Mouse (Mus musculus) CD4-positive, CD25-positive, alpha-beta regulatory T cell, adult 4 months (primary cell): ENCODE results near the gene Anks1. TPM values are rescaled to one million over a fixed set of nuclear protein-coding genes. Genes with fewer than 3 reads are reported as not detected.

Source experiments
- ATAC-seq: one replicate; pipeline ENCODE4 v1.8.0; 2017
- polyA plus RNA-seq, 2 experiments: library from polyadenylated mRNA; unstranded; fragments of 100-300 nt; shearing (Covaris generic); gene quantifications; one replicate each; pipeline ENCODE4 v1.2.1; 2017

The Anks1 gene
- polyA plus RNA-seq, 2 experiments from 2014 or later = 3.7 to 4.7 TPM

GRCm38 (mm10) chr17:28101284-28101887 lies 192.3 kb downstream of the Anks1 start:
- no peak for ATAC-seq

DNA sequence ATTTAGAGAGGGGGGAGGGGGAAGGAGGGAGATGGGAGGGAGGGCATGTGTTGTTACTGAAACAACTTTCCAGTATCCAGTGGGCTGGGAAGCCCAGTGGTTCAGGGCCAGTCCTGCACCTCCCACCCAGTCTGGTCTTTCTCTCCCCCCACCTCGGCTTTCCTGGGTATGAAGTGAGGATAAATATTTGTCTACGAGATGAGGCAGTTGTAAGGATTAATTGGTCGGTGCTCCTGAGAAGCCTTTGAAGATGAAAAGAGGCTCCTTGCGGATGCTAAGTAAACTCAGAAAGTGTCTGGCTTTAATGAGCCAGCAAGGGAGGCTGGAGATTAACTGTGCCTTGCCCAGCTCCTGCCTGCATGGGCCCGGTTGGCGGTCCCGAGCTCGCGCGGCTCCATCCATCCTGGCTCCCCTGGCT lies 192.8 kb downstream of the Anks1 start:
- no peak for ATAC-seq

DNA sequence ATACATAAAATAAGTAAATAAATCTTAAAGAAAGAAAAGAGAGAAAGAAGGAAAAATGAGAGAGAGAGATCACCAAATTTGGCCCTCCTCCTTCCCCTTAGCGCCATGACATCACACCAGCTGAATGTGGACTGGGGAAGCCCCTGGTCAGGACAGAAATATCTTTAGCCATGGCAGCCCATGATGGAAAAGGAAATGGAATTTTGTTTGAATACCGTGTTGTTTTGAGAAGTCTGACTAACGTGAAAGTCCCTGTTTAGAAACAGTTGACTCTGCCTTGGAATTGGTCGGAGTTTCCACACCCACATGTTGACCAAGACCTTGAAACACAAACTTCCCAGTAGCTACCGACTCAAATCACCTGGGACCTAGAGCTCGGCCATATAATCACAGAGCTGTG lies 195.3 kb downstream of the Anks1 start:
- no peak for ATAC-seq

- ATAC-seq = no peak
Observed at GRCm38 (mm10) chr17:28106352-28106751, 197.2 kb downstream of the Anks1 start.

GRCm38 (mm10) chr17:28107275-28107674 lies 198.2 kb downstream of the Anks1 start:
- ATAC-seq = no peak

GRCm38 (mm10) chr17:28112266-28112665 lies 203.2 kb downstream of the Anks1 start:
- ATAC-seq = no peak

Other genes with a start within 250 kb of the Anks1 start
- gene Spdef, start 180.4 kb upstream of the Anks1 start, polyA plus RNA-seq = not detected
- gene D17Wsu92e, start 88.7 kb upstream of the Anks1 start, polyA plus RNA-seq = 10 to 100 TPM; 14.6 to 14.9 TPM
- gene Snrpc, start 71.2 kb upstream of the Anks1 start, polyA plus RNA-seq = 10 to 100 TPM; 84.0 to 86.8 TPM
- gene Uhrf1bp1, start 52.9 kb upstream of the Anks1 start, polyA plus RNA-seq = 1 to 10 TPM in 1 of 2 experiments, under 1 TPM in 1; 0.65 to 1.3 TPM
- 10 to 100 TPM; 38.2 to 42.3 TPM for gene Taf11, start 538 bp downstream of the Anks1 start, polyA plus RNA-seq
- gene Tcp11, start 171.3 kb downstream of the Anks1 start, polyA plus RNA-seq = 1 to 10 TPM; 3.1 to 3.8 TPM
- gene Scube3, start 232.8 kb downstream of the Anks1 start, polyA plus RNA-seq = not detected